Mouse (Mus musculus) gastrocnemius, postnatal 10 days (tissue): ENCODE measurements at regions not wholly inside any gene's neighbourhood (a gene's known extent, or its start where the extent isn't known, plus 50 kb on each side); places are given as distances from the start of the nearest gene placed in this dataset.
A peak's percentile ranks its signal among the peaks of the same experiment; 100 is the strongest.

Source experiments
- DNase-seq: peaks from one replicate; pipeline ENCODE4 v3.0.0; 2021; ENCODE audit warnings: mixed read lengths

GRCm38 (mm10) chr13:97558884-97559283, 201.5 kb downstream of the Gm10260 start:
- no peak for DNase-seq

- no peak for DNase-seq
These were observed 205.1 kb downstream of the Gm10260 start for GRCm38 (mm10) chr13:97555312-97555711.

- DNase-seq, result no peak
These were observed 205.8 kb downstream of the Gm10260 start for GRCm38 (mm10) chr13:97554601-97555000.

GRCm38 (mm10) chr13:97552236-97552635, 208.2 kb downstream of the Gm10260 start:
- DNase-seq, result no peak

GRCm38 (mm10) chr13:97550880-97551279, 209.6 kb downstream of the Gm10260 start:
- no peak for DNase-seq

- DNase-seq, result no peak
These were observed 210.3 kb downstream of the Gm10260 start for GRCm38 (mm10) chr13:97550172-97550571.

GRCm38 (mm10) chr13:97549384-97549783, 211.0 kb downstream of the Gm10260 start:
- DNase-seq, result no peak

- DNase-seq, result peak; percentile 44
These were observed 211.9 kb downstream of the Gm10260 start for GRCm38 (mm10) chr13:97548527-97548977.

GRCm38 (mm10) chr13:97546936-97547335, 213.5 kb downstream of the Gm10260 start:
- DNase-seq, result no peak

GRCm38 (mm10) chr13:97545971-97546454, 214.4 kb downstream of the Gm10260 start:
- DNase-seq, result no peak

GRCm38 (mm10) chr13:97539686-97540085, 220.7 kb downstream of the Gm10260 start:
- DNase-seq, result no peak

GRCm38 (mm10) chr13:97538441-97538840, 222.0 kb downstream of the Gm10260 start:
- no peak for DNase-seq

- DNase-seq, result no peak
These were observed 222.7 kb downstream of the Gm10260 start for GRCm38 (mm10) chr13:97537686-97538085.

- DNase-seq, result no peak
These were observed 223.2 kb downstream of the Gm10260 start for GRCm38 (mm10) chr13:97537206-97537605.

- no peak for DNase-seq
These were observed 226.4 kb downstream of the Gm10260 start for GRCm38 (mm10) chr13:97533896-97534666.

GRCm38 (mm10) chr13:97531181-97531580, 229.3 kb downstream of the Gm10260 start:
- DNase-seq, result no peak

- DNase-seq, result no peak
These were observed 229.9 kb downstream of the Gm10260 start for GRCm38 (mm10) chr13:97530570-97530969.

- DNase-seq, result no peak
These were observed 232.5 kb downstream of the Gm10260 start for GRCm38 (mm10) chr13:97527958-97528357.

- no peak for DNase-seq
These were observed 235.5 kb downstream of the Gm10260 start for GRCm38 (mm10) chr13:97524847-97525434.

GRCm38 (mm10) chr13:97523523-97524412, 236.7 kb downstream of the Gm10260 start:
- DNase-seq, result no peak

GRCm38 (mm10) chr13:97520988-97521547, 239.4 kb downstream of the Gm10260 start:
- DNase-seq, result no peak

- DNase-seq, result no peak
These were observed 243.7 kb downstream of the Gm10260 start for GRCm38 (mm10) chr13:97516731-97517130.
